Mouse (Mus musculus): ENCODE data around the gene Slc24a3.

Gene Slc24a3

GRCm38 (mm10) chr2:145167664-145168360 is at the start of gene Slc24a3:
Gene Slc24a3, plus strand, starts transcription at chr2:145167754.
- no peak for TF ChIP-seq GATA4 (IDR thresholded peaks at IDR 0.05; ENCODE audit: insufficient replicate concordance, low read length)

- no peak for TF ChIP-seq GATA4 (IDR thresholded peaks at IDR 0.05; ENCODE audit: insufficient replicate concordance, low read length)
These were observed 49.8 kb upstream of the Slc24a3 start for GRCm38 (mm10) chr2:145117762-145118161.

GRCm38 (mm10) chr2:145127747-145128146 is 39.8 kb upstream of the Slc24a3 start:
- TF ChIP-seq GATA4 (IDR thresholded peaks at IDR 0.05; ENCODE audit: insufficient replicate concordance, low read length) = no peak

GRCm38 (mm10) chr2:145136625-145137291 is 30.8 kb upstream of the Slc24a3 start:
- no peak for TF ChIP-seq GATA4 (IDR thresholded peaks at IDR 0.05; ENCODE audit: insufficient replicate concordance, low read length)

DNA sequence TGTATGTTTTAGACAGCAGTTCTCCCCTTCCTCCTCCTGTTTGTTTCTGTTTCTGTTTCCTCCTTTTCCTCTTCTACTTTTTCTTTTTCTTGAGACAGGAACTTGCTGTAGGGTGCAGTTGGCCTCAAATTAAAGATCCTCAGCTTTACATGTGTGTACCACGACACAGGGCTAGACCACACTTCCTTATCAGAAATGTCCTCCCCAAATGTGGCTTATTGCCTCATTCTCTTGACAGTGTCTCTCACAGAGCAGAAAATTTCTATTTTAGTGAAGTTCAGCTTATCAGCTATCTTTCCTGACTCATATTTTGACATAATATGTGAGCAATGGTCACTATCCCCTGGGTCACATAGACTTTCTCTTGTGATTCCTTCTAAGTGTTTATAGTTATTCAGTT is 17.1 kb upstream of the Slc24a3 start:
- TF ChIP-seq GATA4 (IDR thresholded peaks at IDR 0.05; ENCODE audit: insufficient replicate concordance, low read length) = no peak

- no peak for TF ChIP-seq GATA4 (IDR thresholded peaks at IDR 0.05; ENCODE audit: insufficient replicate concordance, low read length)
These were observed 16.7 kb upstream of the Slc24a3 start for GRCm38 (mm10) chr2:145150821-145151220.

GRCm38 (mm10) chr2:145152281-145152680 is 15.3 kb upstream of the Slc24a3 start:
- no peak for TF ChIP-seq GATA4 (IDR thresholded peaks at IDR 0.05; ENCODE audit: insufficient replicate concordance, low read length)

GRCm38 (mm10) chr2:145158972-145159371 is 8.6 kb upstream of the Slc24a3 start:
- no peak for TF ChIP-seq GATA4 (IDR thresholded peaks at IDR 0.05; ENCODE audit: insufficient replicate concordance, low read length)

DNA sequence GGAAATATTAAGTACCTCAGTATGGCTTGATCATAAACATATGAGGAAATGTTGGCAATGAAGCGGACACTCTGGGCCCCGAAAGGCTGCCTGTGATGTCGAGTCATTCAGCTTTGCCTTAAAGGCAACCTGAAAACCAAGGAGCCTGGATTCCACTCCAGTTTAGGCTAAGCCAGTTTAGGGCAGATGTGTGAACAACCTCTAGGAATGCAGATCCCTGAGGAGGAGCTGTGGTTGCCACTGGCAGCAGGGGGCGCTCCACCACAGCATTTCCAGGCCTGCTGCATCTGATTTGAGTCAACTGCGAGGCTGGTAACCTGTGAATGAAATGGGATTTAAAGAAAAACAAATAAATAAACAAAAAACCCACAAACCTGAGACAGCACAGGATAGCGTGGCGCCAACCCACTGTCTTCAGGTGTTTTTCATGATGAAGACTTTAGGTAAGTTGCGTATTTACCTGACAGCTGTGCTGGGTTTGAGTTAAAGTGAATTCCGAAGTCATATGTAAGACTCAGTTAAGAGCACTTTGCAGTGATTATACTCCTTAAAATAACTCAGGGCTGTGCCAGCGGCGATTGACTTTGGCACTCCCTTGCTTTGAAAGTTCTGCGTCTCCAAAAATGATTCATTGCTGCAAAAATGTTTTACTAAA is 6.4 kb upstream of the Slc24a3 start:
- no peak for TF ChIP-seq GATA4 (IDR thresholded peaks at IDR 0.05; ENCODE audit: insufficient replicate concordance, low read length)

- TF ChIP-seq GATA4 (IDR thresholded peaks at IDR 0.05; ENCODE audit: insufficient replicate concordance, low read length) = no peak
These were observed 3.5 kb upstream of the Slc24a3 start for GRCm38 (mm10) chr2:145164086-145164485.

- TF ChIP-seq GATA4 (IDR thresholded peaks at IDR 0.05; ENCODE audit: insufficient replicate concordance, low read length) = no peak
These were observed 3.0 kb upstream of the Slc24a3 start for GRCm38 (mm10) chr2:145164562-145164961.

DNA sequence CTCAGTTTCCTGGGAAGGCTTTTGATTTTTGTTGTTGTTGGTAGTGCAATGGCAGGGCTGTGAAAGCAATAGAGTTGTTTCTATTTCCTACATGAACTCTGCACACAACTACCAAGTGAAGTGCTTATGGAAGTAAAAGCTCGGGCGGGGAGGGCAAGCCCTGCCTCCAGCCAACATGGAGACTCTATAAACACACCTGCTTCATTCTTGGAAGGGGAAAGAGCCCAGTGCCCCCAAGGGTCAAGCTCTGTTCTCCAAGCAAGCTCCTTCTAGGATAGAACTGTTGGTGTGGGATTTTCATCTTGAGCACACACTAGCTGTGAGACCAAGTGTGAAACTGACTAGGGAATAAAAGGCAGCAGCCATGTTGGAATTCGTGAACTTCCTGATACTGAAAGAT is 2.5 kb upstream of the Slc24a3 start:
- TF ChIP-seq GATA4 (IDR thresholded peaks at IDR 0.05; ENCODE audit: insufficient replicate concordance, low read length) = no peak

DNA sequence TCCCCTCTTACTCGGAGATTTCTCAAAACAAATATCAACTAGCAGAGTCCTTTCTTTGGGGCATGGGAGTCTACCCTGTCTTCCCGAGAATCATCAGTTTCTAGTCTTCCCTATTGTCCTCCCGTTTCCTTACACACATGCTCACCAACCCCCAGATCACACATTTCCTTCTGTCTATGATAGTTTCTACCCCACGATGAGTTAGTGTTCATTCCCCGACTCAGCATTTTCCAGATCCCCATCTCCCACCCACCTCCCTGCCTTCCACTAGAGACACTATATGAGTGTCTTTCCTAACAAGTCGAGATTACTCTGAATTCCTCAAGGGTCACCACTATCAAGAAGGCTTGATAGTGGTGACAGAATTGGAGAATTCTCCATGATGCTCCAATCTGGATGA is 1.7 kb upstream of the Slc24a3 start:
- TF ChIP-seq GATA4 (IDR thresholded peaks at IDR 0.05; ENCODE audit: insufficient replicate concordance, low read length) = no peak

DNA sequence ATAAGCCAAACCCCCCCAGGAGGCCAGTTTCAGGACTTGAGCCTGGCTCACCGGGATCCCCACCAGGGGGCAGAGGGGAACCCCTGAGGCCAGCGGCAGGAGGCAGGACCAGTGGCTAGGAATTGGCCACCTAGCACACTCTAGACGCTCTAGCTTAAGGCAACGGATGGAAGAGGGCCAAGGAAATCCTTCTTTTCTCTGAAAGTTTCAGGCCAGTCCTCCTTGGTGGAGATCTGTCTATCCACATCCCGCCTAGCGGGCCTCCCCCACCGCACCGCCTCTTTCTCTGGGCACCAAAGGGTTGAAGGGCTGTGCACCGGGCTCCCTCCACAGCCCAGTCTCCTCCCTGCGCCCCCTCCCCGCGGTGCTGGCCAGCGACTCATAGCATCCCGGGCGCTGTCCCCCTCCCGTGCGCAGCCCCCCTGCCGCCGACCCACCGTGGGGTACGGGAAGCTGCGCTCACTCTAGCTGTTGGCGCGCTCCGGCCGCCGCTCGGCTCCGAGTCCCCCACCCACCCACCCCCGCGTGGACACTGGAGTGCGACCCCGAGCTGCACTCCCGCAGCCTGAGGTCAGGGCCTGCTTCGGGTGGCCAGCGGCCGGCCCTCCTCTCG is 397 bp upstream of the Slc24a3 start:
- TF ChIP-seq GATA4 (IDR thresholded peaks at IDR 0.05; ENCODE audit: insufficient replicate concordance, low read length) = no peak

DNA sequence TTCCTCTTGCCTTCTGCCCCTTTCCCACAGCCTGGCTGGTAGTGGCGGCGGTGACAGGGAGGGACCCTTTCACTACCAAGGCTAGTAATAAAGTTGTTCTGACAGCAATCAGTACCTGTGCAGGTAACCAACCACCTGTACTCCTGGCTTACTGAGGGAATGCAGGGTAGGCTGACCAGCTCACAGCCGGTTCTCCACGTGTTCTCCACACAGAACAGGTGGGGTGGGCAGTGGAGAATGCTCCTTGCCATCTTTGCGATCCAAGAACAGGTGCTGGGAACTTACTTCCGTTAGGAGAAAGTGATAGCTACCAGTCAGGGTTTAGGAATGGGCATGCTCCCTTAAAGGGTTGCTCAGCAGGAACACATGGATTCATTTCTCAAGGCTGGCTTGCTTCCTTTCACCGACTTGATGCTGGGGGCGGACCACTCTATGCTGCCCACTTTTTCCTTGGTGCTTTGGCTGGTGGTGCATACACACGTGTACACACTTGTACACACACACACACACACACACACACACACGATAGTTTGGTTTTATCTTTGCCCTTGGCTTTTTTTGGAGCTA is 934 bp downstream of the Slc24a3 start:
- TF ChIP-seq GATA4 (IDR thresholded peaks at IDR 0.05; ENCODE audit: insufficient replicate concordance, low read length) = no peak

Measured in liver, adult (tissue).